Mouse (Mus musculus) adrenal gland, adult 18-20 months (tissue): Measurements from ENCODE around the gene Gm21679. TPM values are rescaled to one million over a fixed set of nuclear protein-coding genes. Genes with fewer than 3 reads are reported as not detected.
"Not testable (repeated sequence)": the region's sequence is repeated elsewhere in the genome, so short reads cannot be mapped to it uniquely, and the experiment has no call there.

Experiments used
- DNase-seq, 2 experiments: peaks; one replicate each; pipeline ENCODE4 v3.0.0; 2021 to 2022; ENCODE audit warnings: low spot score in 2 of 2
- long read RNA-seq, 2 experiments: library from polyadenylated mRNA; stranded (forward); transcript quantifications; one replicate each; pipeline ENCODE4 v2.0.0; 2021
- total RNA-seq, 2 experiments: library from RNA; stranded (reverse); gene quantifications; 1 replicate in 1 of 2; 2 replicates in 1 of 2; pipeline ENCODE4 v1.2.3; 2021

Gene Gm21679
- not detected for total RNA-seq
- long read RNA-seq, experiment 1, result 0 reads
- long read RNA-seq, experiment 2, result 0 reads

GRCm38 (mm10) chrY:29683270-29683669 is at the start of gene Gm21679:
Gene Gm21679, minus strand, starts transcription at chrY:29683370.
- DNase-seq, result not testable (repeated sequence)
